Mouse (Mus musculus): ENCODE data around the gene Brsk2. TPM values are rescaled to one million over a fixed set of nuclear protein-coding genes. Genes with fewer than 3 reads are reported as not detected.

Gene Brsk2
- polyA plus RNA-seq, 1 experiment from 2014 or later, result 0.40 TPM

DNA sequence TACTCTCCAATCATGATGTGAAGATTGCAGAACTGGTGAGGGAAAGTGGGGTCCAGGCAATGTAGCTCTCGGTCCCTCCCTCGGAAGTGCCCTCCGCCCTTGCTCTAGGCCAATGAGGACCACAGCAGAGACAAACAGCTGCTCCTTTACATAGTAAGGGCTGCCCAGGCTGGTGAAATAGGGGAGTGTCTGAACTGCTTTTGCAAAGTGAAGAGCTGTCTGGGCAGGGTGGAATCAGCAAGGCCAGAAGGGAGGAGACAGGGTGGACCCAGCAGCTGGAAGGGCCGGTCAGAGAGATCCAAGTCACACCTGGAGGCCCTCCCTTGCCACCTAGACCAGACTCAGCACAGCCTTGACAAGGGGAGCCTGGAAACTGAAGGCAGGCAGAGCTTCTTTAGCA, 76.4 kb downstream of the Brsk2 start:
- no peak overlapping the region for H3K4me3 ChIP-seq (ENCODE audit: low read depth, low read length)
- ATAC-seq (replicated peaks; ENCODE audit: insufficient number of reproducible peaks, low FRiP score, low TSS enrichment), result peak; percentile 82
- H3K9me3 ChIP-seq (replicated peaks; ENCODE audit: control insufficient read depth, low read length), result no peaks in the 10 kb centered on the region
- H3K27me3 ChIP-seq (ENCODE audit: control insufficient read depth, insufficient read depth, low read length), result no peaks in the 10 kb centered on the region
- H3K27ac ChIP-seq (ENCODE audit: low read depth, low read length), result peak overlapping the region; percentile 57
- peaks cover 21% of the 10 kb centered on the region for H3K4me1 ChIP-seq (ENCODE audit: control insufficient read depth, insufficient read depth, low read length)
- WGBS (ENCODE audit: insufficient replicate concordance), result 52% methylated on average over 4 of the region's 4 CpGs
- H3K36me3 ChIP-seq (ENCODE audit: control insufficient read depth, insufficient read depth, low read length), result no peaks in the 10 kb centered on the region
- peak overlapping the region; percentile 25 for H3K4me2 ChIP-seq
- H3K9ac ChIP-seq (ENCODE audit: low read depth, low read length), result 0 out of 2 replicates have a peak overlapping the region, but pooled peaks have one; percentile 24

DNA sequence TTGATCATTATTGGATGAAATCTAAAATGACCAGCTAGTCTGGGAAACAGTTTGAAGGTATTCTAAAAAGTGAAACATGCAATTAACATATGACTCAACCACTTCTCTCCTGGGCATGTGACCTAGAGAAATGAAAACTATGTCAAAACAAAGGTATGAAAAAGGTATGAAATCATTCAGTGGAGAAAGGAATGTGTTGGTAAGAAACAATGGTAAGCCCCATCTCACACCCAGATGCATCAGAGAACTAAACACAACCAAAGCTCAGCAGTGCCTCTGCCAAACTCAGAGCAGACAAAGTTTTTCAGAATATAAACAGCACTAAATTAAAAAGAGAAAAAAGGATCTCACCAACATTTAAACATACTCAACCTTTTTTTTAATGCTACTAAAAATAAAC, 80.5 kb downstream of the Brsk2 start:
- Histone ChIP-seq H3K27ac (ENCODE audit: low read depth, low read length) (no peak overlapping the region), H3K9ac (ENCODE audit: low read depth, low read length) (no peak overlapping the region), H3K36me3 (ENCODE audit: control insufficient read depth, insufficient read depth, low read length) (no peaks in the 10 kb centered on the region), H3K4me1 (ENCODE audit: control insufficient read depth, insufficient read depth, low read length) (peaks cover 16% of the 10 kb centered on the region), H3K9me3 (replicated peaks; ENCODE audit: control insufficient read depth, low read length) (no peaks in the 10 kb centered on the region), H3K4me2 (no peak overlapping the region), H3K4me3 (ENCODE audit: low read depth, low read length) (no peak overlapping the region), H3K27me3 (ENCODE audit: control insufficient read depth, insufficient read depth, low read length) (no peaks in the 10 kb centered on the region)
- ATAC-seq (replicated peaks; ENCODE audit: insufficient number of reproducible peaks, low FRiP score, low TSS enrichment), result no peak

DNA sequence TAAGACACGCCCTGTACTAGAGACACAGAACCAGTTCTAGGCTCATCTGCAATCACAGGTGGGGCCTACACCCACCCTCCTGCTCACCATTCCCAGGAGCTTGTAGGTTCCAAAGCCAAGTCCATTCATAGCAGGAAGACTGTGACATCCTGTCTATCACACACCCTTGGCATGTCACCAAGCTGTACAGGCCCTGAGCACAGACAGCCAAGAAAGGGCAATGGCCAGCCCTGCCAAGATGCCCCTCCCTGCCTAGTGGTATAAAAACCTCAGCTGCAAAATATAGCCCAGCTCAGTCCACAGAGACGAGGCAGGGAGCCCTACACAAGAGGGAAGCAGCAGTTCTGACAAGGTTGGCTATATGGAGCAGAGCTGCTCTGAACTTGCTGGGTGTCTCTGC, 84.6 kb downstream of the Brsk2 start:
- Histone ChIP-seq H3K27ac (ENCODE audit: low read depth, low read length) (no peak overlapping the region), H3K4me1 (ENCODE audit: control insufficient read depth, insufficient read depth, low read length) (no peaks in the 10 kb centered on the region), H3K9me3 (replicated peaks; ENCODE audit: control insufficient read depth, low read length) (no peaks in the 10 kb centered on the region), H3K4me3 (ENCODE audit: low read depth, low read length) (no peak overlapping the region), H3K4me2 (no peak overlapping the region), H3K36me3 (ENCODE audit: control insufficient read depth, insufficient read depth, low read length) (no peaks in the 10 kb centered on the region), H3K9ac (ENCODE audit: low read depth, low read length) (no peak overlapping the region), H3K27me3 (ENCODE audit: control insufficient read depth, insufficient read depth, low read length) (no peaks in the 10 kb centered on the region)
- ATAC-seq (replicated peaks; ENCODE audit: insufficient number of reproducible peaks, low FRiP score, low TSS enrichment), result no peak
- 74% methylated on average over 2 of the region's 2 CpGs for WGBS (ENCODE audit: insufficient replicate concordance)

DNA sequence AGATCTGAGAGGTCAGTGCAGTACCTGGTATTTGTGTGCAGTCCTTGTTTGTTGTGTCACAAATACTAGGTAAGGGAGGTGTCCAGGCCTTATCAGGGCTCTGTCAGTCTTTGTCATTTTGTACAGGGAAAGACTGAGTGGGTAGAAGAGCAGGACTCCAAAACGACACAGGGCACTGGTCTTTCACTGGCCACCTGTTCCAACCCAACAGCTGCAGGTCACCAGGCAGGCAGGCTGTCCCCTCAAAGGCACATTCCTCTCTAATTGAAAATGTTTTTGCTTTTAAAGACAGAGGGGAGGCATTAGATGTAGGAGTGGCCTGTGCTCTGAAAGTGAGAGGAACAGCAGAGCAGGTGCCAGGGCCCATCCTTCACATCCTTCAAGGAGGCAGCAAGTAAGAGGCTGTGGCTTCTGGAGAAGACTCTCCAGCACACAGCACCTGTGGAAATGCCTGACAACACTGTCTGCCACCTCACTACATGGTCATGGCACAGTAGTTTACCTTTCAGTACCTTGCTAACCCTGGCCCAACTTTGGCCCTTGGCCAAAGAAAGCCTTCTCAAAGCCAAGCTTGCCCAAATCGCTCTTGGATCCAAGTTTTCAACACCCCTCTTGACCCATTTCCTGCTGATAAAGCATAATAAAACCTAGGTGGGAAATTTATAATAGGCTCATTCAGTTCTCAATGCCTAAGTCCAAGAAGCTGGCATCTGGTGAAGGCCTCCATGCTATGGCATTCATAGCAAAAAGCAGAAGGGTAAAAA, 85.7 kb downstream of the Brsk2 start:
- Histone ChIP-seq H3K27ac (ENCODE audit: low read depth, low read length) (no peak overlapping the region), H3K36me3 (ENCODE audit: control insufficient read depth, insufficient read depth, low read length) (no peaks in the 10 kb centered on the region), H3K4me1 (ENCODE audit: control insufficient read depth, insufficient read depth, low read length) (no peaks in the 10 kb centered on the region), H3K4me2 (no peak overlapping the region), H3K9me3 (replicated peaks; ENCODE audit: control insufficient read depth, low read length) (no peaks in the 10 kb centered on the region), H3K27me3 (ENCODE audit: control insufficient read depth, insufficient read depth, low read length) (no peaks in the 10 kb centered on the region), H3K4me3 (ENCODE audit: low read depth, low read length) (no peak overlapping the region), H3K9ac (ENCODE audit: low read depth, low read length) (no peak overlapping the region)
- ATAC-seq (replicated peaks; ENCODE audit: insufficient number of reproducible peaks, low FRiP score, low TSS enrichment), result no peak
- WGBS (ENCODE audit: insufficient replicate concordance), result 65% methylated on average over 2 of the region's 2 CpGs

DNA sequence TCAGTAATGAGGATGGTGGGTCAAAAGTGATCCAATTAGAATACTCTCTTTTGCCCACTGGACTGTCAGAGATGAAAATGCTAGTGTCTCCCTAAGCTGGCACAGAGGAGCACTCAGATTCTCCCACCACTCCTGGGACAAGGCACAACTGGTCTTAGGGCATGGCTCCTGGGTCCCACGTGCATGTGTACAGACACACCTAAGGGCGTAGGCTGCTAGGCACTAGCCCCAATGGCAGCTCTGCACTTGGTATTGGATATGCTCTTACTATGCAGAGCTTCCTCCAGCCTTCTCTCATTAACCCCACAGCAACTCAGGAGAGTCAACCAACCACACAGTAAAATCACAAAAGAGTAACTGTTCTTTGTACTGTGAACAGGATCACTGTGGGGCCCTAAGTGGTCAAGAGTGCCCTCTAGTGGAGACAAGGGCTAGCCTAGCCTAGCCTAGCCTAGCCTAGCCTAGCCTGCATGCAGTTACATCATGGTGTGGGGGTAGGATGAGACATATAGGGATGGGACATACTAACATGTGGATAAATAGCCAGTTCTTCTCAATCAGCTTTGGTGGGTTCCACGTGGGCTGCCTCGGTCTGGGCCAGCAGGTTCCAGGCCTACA, 88.1 kb downstream of the Brsk2 start:
- ATAC-seq (replicated peaks; ENCODE audit: insufficient number of reproducible peaks, low FRiP score, low TSS enrichment), result no peak
- Histone ChIP-seq H3K36me3 (ENCODE audit: control insufficient read depth, insufficient read depth, low read length) (no peaks in the 10 kb centered on the region), H3K27me3 (ENCODE audit: control insufficient read depth, insufficient read depth, low read length) (no peaks in the 10 kb centered on the region), H3K9me3 (replicated peaks; ENCODE audit: control insufficient read depth, low read length) (no peaks in the 10 kb centered on the region), H3K27ac (ENCODE audit: low read depth, low read length) (no peak overlapping the region), H3K4me1 (ENCODE audit: control insufficient read depth, insufficient read depth, low read length) (no peaks in the 10 kb centered on the region), H3K4me3 (ENCODE audit: low read depth, low read length) (no peak overlapping the region), H3K9ac (ENCODE audit: low read depth, low read length) (no peak overlapping the region), H3K4me2 (no peak overlapping the region)
- 75% methylated on average over 4 of the region's 4 CpGs for WGBS (ENCODE audit: insufficient replicate concordance)

DNA sequence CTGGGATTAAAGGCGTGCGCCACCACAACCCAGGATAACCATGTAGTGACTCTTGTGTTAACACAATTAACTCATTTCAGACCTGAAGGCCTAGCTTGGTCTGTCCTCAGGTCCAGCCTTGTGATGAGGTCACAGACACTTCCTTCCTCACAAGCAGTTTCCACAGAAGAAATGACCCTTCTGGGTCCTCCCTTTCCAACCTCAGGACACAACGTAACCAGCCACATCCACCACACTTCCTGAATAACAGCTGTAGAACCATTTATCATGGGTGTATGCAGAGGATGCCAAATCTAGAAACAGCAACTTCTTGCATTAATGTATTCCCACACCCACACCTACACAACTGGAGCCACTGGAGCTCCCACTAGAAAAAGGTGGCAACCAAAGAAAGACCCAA, 91.2 kb downstream of the Brsk2 start:
- 81% methylated on average over 3 of the region's 3 CpGs for WGBS (ENCODE audit: insufficient replicate concordance)
- ATAC-seq (replicated peaks; ENCODE audit: insufficient number of reproducible peaks, low FRiP score, low TSS enrichment), result no peak

DNA sequence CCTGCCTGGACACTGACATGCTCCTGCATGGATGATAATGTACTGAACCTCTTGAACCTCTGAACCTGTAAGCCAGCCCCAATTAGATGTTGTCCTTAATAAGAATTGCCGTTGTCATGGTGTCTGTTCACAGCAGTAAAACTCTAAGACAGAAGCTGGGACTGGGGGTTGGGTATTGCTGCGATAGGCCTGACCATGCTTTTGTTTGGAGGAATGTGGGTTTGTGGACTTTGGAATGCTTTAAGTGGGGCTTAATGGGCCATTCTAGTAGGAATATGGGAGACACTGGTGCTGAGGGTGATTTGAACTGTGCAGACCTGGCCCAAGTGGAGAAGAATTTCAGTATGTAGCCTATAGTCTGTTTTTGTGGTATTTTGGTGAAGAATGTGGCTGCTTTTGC, 95.8 kb downstream of the Brsk2 start:
- ATAC-seq (replicated peaks; ENCODE audit: insufficient number of reproducible peaks, low FRiP score, low TSS enrichment), result no peak
- 80% methylated on average over 2 of the region's 2 CpGs for WGBS (ENCODE audit: insufficient replicate concordance)
- no peaks in the 10 kb centered on the region for H3K36me3 ChIP-seq (ENCODE audit: control insufficient read depth, insufficient read depth, low read length)
- H3K27ac ChIP-seq (ENCODE audit: low read depth, low read length), result no peak overlapping the region
- no peaks in the 10 kb centered on the region for H3K4me1 ChIP-seq (ENCODE audit: control insufficient read depth, insufficient read depth, low read length)
- no peak overlapping the region for H3K9ac ChIP-seq (ENCODE audit: low read depth, low read length)
- no peaks in the 10 kb centered on the region for H3K27me3 ChIP-seq (ENCODE audit: control insufficient read depth, insufficient read depth, low read length)
- H3K4me3 ChIP-seq (ENCODE audit: low read depth, low read length), result no peak overlapping the region
- H3K4me2 ChIP-seq, result no peak overlapping the region
- no peaks in the 10 kb centered on the region for H3K9me3 ChIP-seq (replicated peaks; ENCODE audit: control insufficient read depth, low read length)

More for the DNA sequence above, 91.2 kb downstream of the Brsk2 start:
- H3K4me3 ChIP-seq (ENCODE audit: low read depth, low read length), result no peak overlapping the region
- no peak overlapping the region for H3K9ac ChIP-seq (ENCODE audit: low read depth, low read length)
- H3K27me3 ChIP-seq (ENCODE audit: control insufficient read depth, insufficient read depth, low read length), result no peaks in the 10 kb centered on the region
- no peak overlapping the region for H3K4me2 ChIP-seq
- no peaks in the 10 kb centered on the region for H3K36me3 ChIP-seq (ENCODE audit: control insufficient read depth, insufficient read depth, low read length)
- H3K27ac ChIP-seq (ENCODE audit: low read depth, low read length), result no peak overlapping the region
- no peaks in the 10 kb centered on the region for H3K4me1 ChIP-seq (ENCODE audit: control insufficient read depth, insufficient read depth, low read length)
- no peaks in the 10 kb centered on the region for H3K9me3 ChIP-seq (replicated peaks; ENCODE audit: control insufficient read depth, low read length)

DNA sequence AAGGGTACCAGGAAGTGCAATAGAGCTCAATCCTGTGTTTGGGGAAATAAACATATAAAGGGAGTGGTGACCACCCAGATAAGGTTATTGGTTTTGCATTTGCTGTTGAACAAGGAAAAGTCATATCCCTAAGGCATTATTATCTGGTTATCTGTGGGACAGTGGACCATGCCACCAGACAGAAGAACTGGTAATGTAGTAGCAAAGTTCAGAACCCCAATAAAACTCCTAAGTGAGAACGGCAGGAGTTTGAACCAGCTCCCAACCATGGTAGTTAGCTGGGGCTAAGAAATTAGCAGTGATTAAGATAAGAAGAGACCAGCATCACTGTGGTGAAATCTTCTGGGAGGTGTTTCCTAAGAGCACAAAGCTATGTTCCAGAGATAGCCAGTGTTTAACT, 96.4 kb downstream of the Brsk2 start:
- Histone ChIP-seq H3K27ac (ENCODE audit: low read depth, low read length) (no peak overlapping the region), H3K9me3 (replicated peaks; ENCODE audit: control insufficient read depth, low read length) (no peaks in the 10 kb centered on the region), H3K9ac (ENCODE audit: low read depth, low read length) (no peak overlapping the region), H3K36me3 (ENCODE audit: control insufficient read depth, insufficient read depth, low read length) (no peaks in the 10 kb centered on the region), H3K27me3 (ENCODE audit: control insufficient read depth, insufficient read depth, low read length) (no peaks in the 10 kb centered on the region), H3K4me1 (ENCODE audit: control insufficient read depth, insufficient read depth, low read length) (no peaks in the 10 kb centered on the region), H3K4me3 (ENCODE audit: low read depth, low read length) (no peak overlapping the region), H3K4me2 (no peak overlapping the region)
- ATAC-seq (replicated peaks; ENCODE audit: insufficient number of reproducible peaks, low FRiP score, low TSS enrichment), result no peak
- WGBS (ENCODE audit: insufficient replicate concordance), result 80% methylated on average over 1 of the region's 1 CpGs

DNA sequence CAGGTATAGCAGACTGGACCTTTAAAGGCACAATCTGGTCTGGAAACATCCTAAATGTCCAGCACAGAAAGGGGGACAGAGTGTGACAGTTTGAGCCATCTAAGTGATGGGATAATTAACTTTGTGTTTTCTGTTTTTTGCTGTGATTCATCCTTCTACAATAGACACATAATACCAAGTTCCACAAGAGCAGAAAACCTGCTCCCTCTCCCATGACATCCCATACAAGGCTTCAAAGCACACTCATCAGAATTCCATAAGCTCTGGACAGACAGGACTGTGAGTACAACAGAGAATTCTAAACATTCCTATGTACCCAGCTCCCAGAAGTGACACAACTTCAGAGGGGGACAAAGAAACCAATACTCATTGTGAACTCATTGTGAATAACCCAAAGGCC, 101.0 kb downstream of the Brsk2 start:
- ATAC-seq (replicated peaks; ENCODE audit: insufficient number of reproducible peaks, low FRiP score, low TSS enrichment), result no peak
- no peaks in the 10 kb centered on the region for H3K4me1 ChIP-seq (ENCODE audit: control insufficient read depth, insufficient read depth, low read length)
- H3K36me3 ChIP-seq (ENCODE audit: control insufficient read depth, insufficient read depth, low read length), result peaks cover 2% of the 10 kb centered on the region; the same call in 1 of the 2 replicates
- no peak overlapping the region for H3K9ac ChIP-seq (ENCODE audit: low read depth, low read length)
- no peaks in the 10 kb centered on the region for H3K27me3 ChIP-seq (ENCODE audit: control insufficient read depth, insufficient read depth, low read length)
- no peak overlapping the region for H3K4me2 ChIP-seq
- no peak overlapping the region for H3K27ac ChIP-seq (ENCODE audit: low read depth, low read length)
- H3K4me3 ChIP-seq (ENCODE audit: low read depth, low read length), result no peak overlapping the region
- H3K9me3 ChIP-seq (replicated peaks; ENCODE audit: control insufficient read depth, low read length), result no peaks in the 10 kb centered on the region
